In the genomic region with DNA sequence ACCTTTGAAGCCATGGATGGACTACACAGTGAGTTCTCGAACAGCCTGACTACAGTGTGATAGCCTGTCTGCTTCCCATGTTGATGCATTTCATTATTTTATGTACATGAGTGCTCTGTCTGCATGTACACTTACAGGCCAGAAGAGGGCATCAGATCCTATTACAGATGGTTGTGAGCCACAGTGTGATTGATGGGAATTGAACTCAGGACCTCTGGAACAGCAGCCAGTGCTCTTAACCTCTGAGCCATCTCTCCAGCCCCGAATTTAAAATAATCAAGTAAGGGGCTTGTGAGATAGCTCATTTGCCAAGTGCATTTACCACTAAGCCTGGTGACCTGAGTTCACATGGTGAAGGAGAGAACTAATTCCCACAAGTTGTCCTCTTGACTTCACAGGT, we compare ENCODE assay signal across 18 mouse cellular contexts. TPM values are rescaled to one million over a fixed set of nuclear protein-coding genes. Genes with fewer than 3 reads are reported as not detected.
DNase-seq lines count a peak whose midpoint lies in the region; ATAC-seq and TF ChIP-seq lines count a peak whose summit lies in the region.
"Had no signal": no experiment of that assay in that cellular context is flagged by ENCODE, and none has a peak within 500 bp of the region (broad histone marks: within the 10 kb centered on the region; RNA-seq: fewer than 3 reads in every experiment).

No protein-coding gene starts in this region.

- no peak for TF ChIP-seq EP300 in liver, embryonic 14.5 days (IDR thresholded peaks at IDR 0.05; ENCODE audit: low read depth)

- no peak for DNase-seq in gastrocnemius, adult 2 months
- DNase-seq in gastrocnemius, postnatal 36 days, result no peak
- DNase-seq in liver, embryonic 14.5 days (ENCODE audit: low read depth in 3 of 3, low spot score in 3 of 3), result no peak
- DNase-seq in liver, embryonic 11.5 days (ENCODE audit: low spot score), result no peak
- peak; percentile 55 for DNase-seq in induced T-regulatory cell, adult 2 months (ENCODE audit: low read depth)
- DNase-seq: cerebellum, postnatal 10 days; gastrocnemius, postnatal 14 days; kidney, postnatal 4 days; liver, embryonic 13.5 days; thymus, postnatal 36 days had no signal

- TF ChIP-seq CTCF in gastrocnemius, adult 2 months (IDR thresholded peaks at IDR 0.05), result peak; percentile 50
- TF ChIP-seq CTCF in liver, embryonic 14.5 days (IDR thresholded peaks at IDR 0.05; ENCODE audit: low read depth), result peak; percentile 67
- TF ChIP-seq CTCF in E14TG2a.4 (conservative IDR thresholded peaks at IDR 0.05; ENCODE audit: low read length), result peak; percentile 50

- H3K9ac ChIP-seq in liver, embryonic 14.5 days (replicated peaks), result no peak overlapping the region
- no peak overlapping the region for H3K9ac ChIP-seq in liver, embryonic 11.5 days (ENCODE audit: low read depth, low read length)
- H3K9ac ChIP-seq in forebrain, embryonic 13.5 days, result no peak overlapping the region
- H3K9ac ChIP-seq: embryonic facial prominence, embryonic 15.5 days; forebrain, embryonic 15.5 days; heart, embryonic 15.5 days; liver, embryonic 13.5 days had no signal

- H3K27ac ChIP-seq in gastrocnemius, adult 2 months, result no peak overlapping the region
- no peak overlapping the region for H3K27ac ChIP-seq in liver, embryonic 14.5 days
- no peak overlapping the region for H3K27ac ChIP-seq in liver, embryonic 11.5 days (ENCODE audit: low read depth, low read length)
- H3K27ac ChIP-seq in forebrain, embryonic 13.5 days, result no peak overlapping the region
- H3K27ac ChIP-seq: embryonic facial prominence, embryonic 15.5 days; forebrain, embryonic 15.5 days; heart, embryonic 15.5 days; liver, embryonic 13.5 days had no signal

- H3K4me3 ChIP-seq in gastrocnemius, adult 2 months, result no peak overlapping the region
- H3K4me3 ChIP-seq in liver, embryonic 14.5 days (ENCODE audit: insufficient read depth in 1 of 2, low read depth in 2 of 2, low read length in 2 of 2), result no peak overlapping the region
- H3K4me3 ChIP-seq in liver, embryonic 11.5 days (ENCODE audit: low read depth, low read length), result no peak overlapping the region
- no peak overlapping the region for H3K4me3 ChIP-seq in E14TG2a.4 (replicated peaks; ENCODE audit: low read length)
- H3K4me3 ChIP-seq in forebrain, embryonic 13.5 days, result no peak overlapping the region
- H3K4me3 ChIP-seq: embryonic facial prominence, embryonic 15.5 days; forebrain, embryonic 15.5 days; heart, embryonic 15.5 days; liver, embryonic 13.5 days had no signal

- no peaks in the 10 kb centered on the region for H3K36me3 ChIP-seq in liver, embryonic 14.5 days (replicated peaks; ENCODE audit: control insufficient read depth, insufficient read depth, low read depth)
- no peaks in the 10 kb centered on the region for H3K36me3 ChIP-seq in liver, embryonic 11.5 days (ENCODE audit: control insufficient read depth, insufficient read depth, low read length)
- no peaks in the 10 kb centered on the region for H3K36me3 ChIP-seq in E14TG2a.4 (ENCODE audit: insufficient read depth, low read length)
- no peaks in the 10 kb centered on the region for H3K36me3 ChIP-seq in forebrain, embryonic 13.5 days (ENCODE audit: poor library complexity, severe bottlenecking)
- H3K36me3 ChIP-seq: embryonic facial prominence, embryonic 15.5 days; forebrain, embryonic 15.5 days; heart, embryonic 15.5 days; liver, embryonic 13.5 days had no signal

- peaks cover 3 to 7% of the 10 kb centered on the region in 2 experiments for H3K4me1 ChIP-seq in liver, embryonic 14.5 days (replicated peaks; ENCODE audit: control insufficient read depth in 2 of 2, insufficient read depth in 2 of 2, low read length in 1 of 2)
- H3K4me1 ChIP-seq in liver, embryonic 11.5 days (replicated peaks; ENCODE audit: control insufficient read depth, insufficient read depth, low read length), result peaks cover 5% of the 10 kb centered on the region; the same call in 1 of the 2 replicates
- H3K4me1 ChIP-seq in E14TG2a.4 (replicated peaks; ENCODE audit: low read depth, low read length), result peaks cover 72% of the 10 kb centered on the region
- H3K4me1 ChIP-seq in forebrain, embryonic 13.5 days, result peaks cover 7% of the 10 kb centered on the region

- 32% methylated on average over 2 of the region's 2 CpGs for WGBS in liver, embryonic 14.5 days (ENCODE audit: insufficient replicate concordance)
- 56% methylated on average over 2 of the region's 2 CpGs for WGBS in liver, embryonic 11.5 days
- WGBS in forebrain, embryonic 13.5 days, result 79% methylated on average over 2 of the region's 2 CpGs

- intact Hi-C loops in gastrocnemius, adult 2 months (cut with DNase I), result no loop called here
- intact Hi-C loops in gastrocnemius, postnatal 36 days (cut with DNase I), result no loop called here

- no peaks in the 10 kb centered on the region for H3K9me3 ChIP-seq in liver, embryonic 14.5 days (ENCODE audit: control insufficient read depth, low read length)
- no peaks in the 10 kb centered on the region for H3K9me3 ChIP-seq in liver, embryonic 11.5 days (ENCODE audit: control insufficient read depth, low read length)
- H3K9me3 ChIP-seq in E14TG2a.4 (ENCODE audit: low read length), result no peaks in the 10 kb centered on the region
- H3K9me3 ChIP-seq in forebrain, embryonic 13.5 days (replicated peaks), result no peaks in the 10 kb centered on the region
- H3K9me3 ChIP-seq: embryonic facial prominence, embryonic 15.5 days; forebrain, embryonic 15.5 days; G1E; heart, embryonic 15.5 days; liver, embryonic 13.5 days had no signal

- no peak overlapping the region for H3K4me2 ChIP-seq in liver, embryonic 14.5 days (ENCODE audit: low read depth)
- no peak overlapping the region for H3K4me2 ChIP-seq in liver, embryonic 11.5 days
- no peak overlapping the region for H3K4me2 ChIP-seq in forebrain, embryonic 13.5 days
- H3K4me2 ChIP-seq: embryonic facial prominence, embryonic 15.5 days; forebrain, embryonic 15.5 days; heart, embryonic 15.5 days; liver, embryonic 13.5 days had no signal

- no peak for ATAC-seq in liver, embryonic 14.5 days (ENCODE audit: insufficient read depth)
- no peak for ATAC-seq in liver, embryonic 11.5 days (replicated peaks; ENCODE audit: low FRiP score)
- ATAC-seq in inflammation-experienced regulatory T-cells, adult 6 months, result no peak
- no peak for ATAC-seq in forebrain, embryonic 13.5 days
- ATAC-seq: forebrain, embryonic 15.5 days; midbrain, embryonic 16.5 days had no signal

- H3K27me3 ChIP-seq in liver, embryonic 14.5 days (ENCODE audit: control insufficient read depth, insufficient read depth, low read length), result no peaks in the 10 kb centered on the region
- no peaks in the 10 kb centered on the region for H3K27me3 ChIP-seq in liver, embryonic 11.5 days (replicated peaks; ENCODE audit: control insufficient read depth, insufficient read depth, low read length)
- no peaks in the 10 kb centered on the region for H3K27me3 ChIP-seq in E14TG2a.4 (ENCODE audit: insufficient read depth, low read length)
- H3K27me3 ChIP-seq in forebrain, embryonic 13.5 days, result no peaks in the 10 kb centered on the region
- H3K27me3 ChIP-seq: embryonic facial prominence, embryonic 15.5 days; forebrain, embryonic 15.5 days; heart, embryonic 15.5 days; liver, embryonic 13.5 days had no signal

RNA-seq across cellular contexts. Expression of gene Snx11, which starts 4.1 kb away (rescaled TPM):
- total RNA-seq in gastrocnemius, adult 2 months (2021), result 10 to 100 TPM; 11.1 to 13.6 TPM
- total RNA-seq in gastrocnemius, postnatal 36 days (2021), result 10 to 100 TPM; 10.0 to 10.3 TPM
- 7.4 and 10.1 TPM in 2 replicates for polyA plus RNA-seq in liver, embryonic 14.5 days (2012; rRNA removed)
- polyA plus RNA-seq in liver, embryonic 14.5 days (2014; fragmentation: Nextera tagmentation; extraction: Ambion mirVana), result 4.2 and 4.9 TPM in 2 replicates
- polyA plus RNA-seq in liver, embryonic 11.5 days (2014; fragmentation: Nextera tagmentation; extraction: Ambion mirVana), result 10.5 and 12.0 TPM in 2 replicates
- polyA plus RNA-seq in inflammation-experienced regulatory T-cells, adult 6 months (2017; shearing (Covaris generic)), result 10 to 100 TPM; 21.7 to 24.6 (median 23.0) TPM
- 36.2 and 43.0 TPM in 2 replicates for polyA plus RNA-seq in forebrain, embryonic 13.5 days (2015; fragmentation: Nextera tagmentation; extraction: Ambion mirVana)

RNA-seq across cellular contexts. Expression of gene Cbx1, which starts 7.5 kb away (rescaled TPM):
- total RNA-seq in gastrocnemius, adult 2 months (2021), result 10 to 100 TPM; 35.0 to 42.0 TPM
- 10 to 100 TPM; 33.3 to 34.3 TPM for total RNA-seq in gastrocnemius, postnatal 36 days (2021)
- 9.9 and 23.5 TPM in 2 replicates for polyA plus RNA-seq in liver, embryonic 14.5 days (2012; rRNA removed)
- 25.0 and 26.0 TPM in 2 replicates for polyA plus RNA-seq in liver, embryonic 14.5 days (2014; fragmentation: Nextera tagmentation; extraction: Ambion mirVana)
- polyA plus RNA-seq in liver, embryonic 11.5 days (2014; fragmentation: Nextera tagmentation; extraction: Ambion mirVana), result 76.7 and 82.0 TPM in 2 replicates
- 10 to 100 TPM; 52.0 to 73.0 (median 54.7) TPM for polyA plus RNA-seq in inflammation-experienced regulatory T-cells, adult 6 months (2017; shearing (Covaris generic))
- polyA plus RNA-seq in forebrain, embryonic 13.5 days (2015; fragmentation: Nextera tagmentation; extraction: Ambion mirVana), result 156 and 175 TPM in 2 replicates

RNA-seq across cellular contexts. Expression of gene Nfe2l1, which starts 48.3 kb away (rescaled TPM):
- 100 to 1,000 TPM; 395 to 484 TPM for total RNA-seq in gastrocnemius, adult 2 months (2021)
- total RNA-seq in gastrocnemius, postnatal 36 days (2021), result 100 to 1,000 TPM; 374 to 411 TPM
- 14.4 and 15.2 TPM in 2 replicates for polyA plus RNA-seq in liver, embryonic 14.5 days (2012; rRNA removed)
- 9.6 and 10.1 TPM in 2 replicates for polyA plus RNA-seq in liver, embryonic 14.5 days (2014; fragmentation: Nextera tagmentation; extraction: Ambion mirVana)
- 27.6 and 28.9 TPM in 2 replicates for polyA plus RNA-seq in liver, embryonic 11.5 days (2014; fragmentation: Nextera tagmentation; extraction: Ambion mirVana)
- 10 to 100 TPM; 17.8 to 21.4 (median 20.7) TPM for polyA plus RNA-seq in inflammation-experienced regulatory T-cells, adult 6 months (2017; shearing (Covaris generic))
- polyA plus RNA-seq in forebrain, embryonic 13.5 days (2015; fragmentation: Nextera tagmentation; extraction: Ambion mirVana), result 49.0 and 56.2 TPM in 2 replicates
